In the genomic region with DNA sequence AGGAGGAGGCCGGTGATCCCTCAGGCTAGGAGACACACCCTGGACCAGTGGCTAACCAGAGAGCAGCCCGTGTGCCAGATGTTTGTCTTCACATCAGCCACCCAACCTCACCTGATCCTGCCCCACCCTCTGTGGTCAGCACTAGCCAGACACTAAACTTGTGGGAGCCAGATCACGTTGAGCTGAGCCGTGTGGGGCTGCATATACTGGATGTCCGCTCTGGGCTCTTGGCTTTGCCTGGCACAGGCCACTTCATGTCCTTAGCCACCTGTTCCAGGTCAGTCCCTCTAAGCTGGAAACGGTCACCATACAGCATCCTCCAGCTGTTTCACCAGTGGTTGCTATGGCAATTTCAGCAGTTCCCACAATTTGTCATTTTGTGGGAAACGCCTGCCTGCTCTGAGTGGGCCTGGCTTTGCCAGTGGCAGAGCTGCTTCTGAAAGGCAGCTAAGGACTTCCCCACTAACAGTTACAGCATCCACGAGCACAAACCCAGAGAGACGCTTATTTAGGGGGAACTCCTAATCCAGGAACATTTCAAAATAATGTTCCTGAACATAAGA, we compare ENCODE assay signal across 21 mouse cellular contexts. TPM values are rescaled to one million over a fixed set of nuclear protein-coding genes. Genes with fewer than 3 reads are reported as not detected.
DNase-seq lines count a peak whose midpoint lies in the region; ATAC-seq and TF ChIP-seq lines count a peak whose summit lies in the region.
"Had no signal": no experiment of that assay in that cellular context is flagged by ENCODE, and none has a peak within 500 bp of the region (broad histone marks: within the 10 kb centered on the region; RNA-seq: fewer than 3 reads in every experiment).

No protein-coding gene starts in this region.

- H3K4me2 ChIP-seq in forebrain, postnatal 0 days (ENCODE audit: low read depth), result no peak overlapping the region
- no peak overlapping the region for H3K4me2 ChIP-seq in forebrain, embryonic 15.5 days (replicated peaks)
- no peak overlapping the region for H3K4me2 ChIP-seq in limb, embryonic 11.5 days (ENCODE audit: low read depth, severe bottlenecking)
- no peak overlapping the region for H3K4me2 ChIP-seq in stomach, embryonic 14.5 days (replicated peaks; ENCODE audit: low read depth, low read length)
- H3K4me2 ChIP-seq: forebrain, embryonic 13.5 days; heart, embryonic 11.5 days; liver, embryonic 12.5 days; lung, embryonic 15.5 days; neural tube, embryonic 13.5 days had no signal

- no peaks in the 10 kb centered on the region for H3K4me1 ChIP-seq in forebrain, postnatal 0 days (ENCODE audit: insufficient read depth)
- H3K4me1 ChIP-seq in forebrain, embryonic 15.5 days, result no peaks in the 10 kb centered on the region
- 0 out of 2 replicates have a peak, but pooled peaks cover 2% of the 10 kb centered on the region for H3K4me1 ChIP-seq in limb, embryonic 11.5 days (ENCODE audit: control insufficient read depth, insufficient read depth, low read length)
- peaks cover 10% of the 10 kb centered on the region for H3K4me1 ChIP-seq in limb, embryonic 10.5 days
- H3K4me1 ChIP-seq in stomach, embryonic 14.5 days (ENCODE audit: control insufficient read depth, insufficient read depth, low read length), result no peaks in the 10 kb centered on the region
- H3K4me1 ChIP-seq: forebrain, embryonic 13.5 days; liver, embryonic 12.5 days; lung, embryonic 15.5 days; neural tube, embryonic 13.5 days had no signal

- 71% methylated on average over 9 of the region's 9 CpGs for WGBS in forebrain, postnatal 0 days
- WGBS in forebrain, embryonic 15.5 days, result 71% methylated on average over 9 of the region's 9 CpGs
- WGBS in limb, embryonic 11.5 days, result 55% methylated on average over 9 of the region's 9 CpGs
- 69% methylated on average over 9 of the region's 9 CpGs for WGBS in limb, embryonic 10.5 days
- 37% methylated on average over 9 of the region's 9 CpGs for WGBS in stomach, embryonic 14.5 days

- ATAC-seq in forebrain, postnatal 0 days, result peak; percentile 64
- ATAC-seq in forebrain, embryonic 15.5 days (replicated peaks), result no peak
- ATAC-seq in limb, embryonic 11.5 days (ENCODE audit: insufficient number of reproducible peaks, low FRiP score, low TSS enrichment, low read depth), result no peak; the same call in 1 of the 2 replicates
- ATAC-seq in stomach, embryonic 14.5 days (ENCODE audit: insufficient number of reproducible peaks, insufficient read depth, low FRiP score, low read depth), result peak; percentile 24; the same call in 1 of the 2 replicates
- no peak for ATAC-seq in cerebellum, adult (ENCODE audit: insufficient number of reproducible peaks, low FRiP score, low TSS enrichment)
- ATAC-seq: forebrain, embryonic 13.5 days; inflammation-experienced regulatory T-cells, adult 6 months; liver, embryonic 12.5 days had no signal

- no peak overlapping the region for H3K4me3 ChIP-seq in forebrain, postnatal 0 days (ENCODE audit: low read depth, low read length)
- no peak overlapping the region for H3K4me3 ChIP-seq in forebrain, embryonic 15.5 days
- H3K4me3 ChIP-seq in limb, embryonic 11.5 days (ENCODE audit: low read depth, low read length), result no peak overlapping the region
- no peak overlapping the region for H3K4me3 ChIP-seq in limb, embryonic 10.5 days
- no peak overlapping the region for H3K4me3 ChIP-seq in stomach, embryonic 14.5 days (ENCODE audit: low read depth, low read length)
- H3K4me3 ChIP-seq: forebrain, embryonic 13.5 days; liver, embryonic 12.5 days; lung, embryonic 15.5 days; neural tube, embryonic 13.5 days had no signal

- no peak overlapping the region for H3K9ac ChIP-seq in forebrain, postnatal 0 days
- no peak overlapping the region for H3K9ac ChIP-seq in forebrain, embryonic 15.5 days (replicated peaks)
- no peak overlapping the region for H3K9ac ChIP-seq in limb, embryonic 11.5 days (ENCODE audit: low read length)
- H3K9ac ChIP-seq in stomach, embryonic 14.5 days (replicated peaks; ENCODE audit: low read depth, low read length), result no peak overlapping the region
- H3K9ac ChIP-seq: forebrain, embryonic 13.5 days; liver, embryonic 12.5 days; lung, embryonic 15.5 days; neural tube, embryonic 13.5 days had no signal

- no peaks in the 10 kb centered on the region for H3K36me3 ChIP-seq in forebrain, postnatal 0 days (ENCODE audit: insufficient read depth)
- no peaks in the 10 kb centered on the region for H3K36me3 ChIP-seq in forebrain, embryonic 15.5 days
- no peaks in the 10 kb centered on the region for H3K36me3 ChIP-seq in limb, embryonic 11.5 days (ENCODE audit: control insufficient read depth, insufficient read depth, low read length)
- H3K36me3 ChIP-seq in limb, embryonic 10.5 days, result no peaks in the 10 kb centered on the region
- H3K36me3 ChIP-seq in stomach, embryonic 14.5 days (ENCODE audit: control insufficient read depth, insufficient read depth, low read length), result no peaks in the 10 kb centered on the region
- H3K36me3 ChIP-seq: liver, embryonic 12.5 days; lung, embryonic 15.5 days; neural tube, embryonic 13.5 days had no signal

- DNase-seq in forebrain, postnatal 0 days, result peak; percentile 15
- DNase-seq in limb, embryonic 11.5 days (ENCODE audit: low spot score), result peak; percentile 29
- DNase-seq in limb, embryonic 10.5 days (ENCODE audit: low spot score), result no peak
- DNase-seq in brain, adult 2 months (ENCODE audit: low read depth, low spot score), result peak; percentile 9
- DNase-seq: adrenal gland, postnatal 10 days; cerebellum, adult 9-11 months; heart, postnatal 14 days; kidney, postnatal 14 days; right cerebral cortex, postnatal 25 days; thymus, postnatal 25 days had no signal

- H3K9me3 ChIP-seq in forebrain, postnatal 0 days (ENCODE audit: low read length), result no peaks in the 10 kb centered on the region
- no peaks in the 10 kb centered on the region for H3K9me3 ChIP-seq in forebrain, embryonic 15.5 days
- no peaks in the 10 kb centered on the region for H3K9me3 ChIP-seq in limb, embryonic 11.5 days (ENCODE audit: control insufficient read depth, low read length)
- H3K9me3 ChIP-seq in limb, embryonic 10.5 days (replicated peaks), result no peaks in the 10 kb centered on the region
- H3K9me3 ChIP-seq in stomach, embryonic 14.5 days (ENCODE audit: control insufficient read depth, low read depth, low read length), result no peaks in the 10 kb centered on the region
- H3K9me3 ChIP-seq: forebrain, embryonic 13.5 days; liver, embryonic 12.5 days; lung, embryonic 15.5 days; neural tube, embryonic 13.5 days had no signal

- TF ChIP-seq CTCF in forebrain, postnatal 0 days (IDR thresholded peaks at IDR 0.05; ENCODE audit: low read depth), result no peak

- H3K27ac ChIP-seq in forebrain, postnatal 0 days (ENCODE audit: low read depth, low read length), result no peak overlapping the region
- H3K27ac ChIP-seq in forebrain, embryonic 15.5 days (replicated peaks), result no peak overlapping the region
- no peak overlapping the region for H3K27ac ChIP-seq in limb, embryonic 11.5 days (replicated peaks; ENCODE audit: low read depth, low read length)
- H3K27ac ChIP-seq in limb, embryonic 10.5 days, result no peak overlapping the region
- H3K27ac ChIP-seq in stomach, embryonic 14.5 days (ENCODE audit: low read length), result no peak overlapping the region
- H3K27ac ChIP-seq: forebrain, embryonic 13.5 days; liver, embryonic 12.5 days; lung, embryonic 15.5 days; neural tube, embryonic 13.5 days had no signal

- no peaks in the 10 kb centered on the region for H3K27me3 ChIP-seq in forebrain, postnatal 0 days (ENCODE audit: insufficient read depth, low read length)
- no peaks in the 10 kb centered on the region for H3K27me3 ChIP-seq in forebrain, embryonic 15.5 days
- H3K27me3 ChIP-seq in limb, embryonic 11.5 days (ENCODE audit: control insufficient read depth, insufficient read depth, low read length), result no peaks in the 10 kb centered on the region
- H3K27me3 ChIP-seq in limb, embryonic 10.5 days (ENCODE audit: low read depth, poor library complexity, severe bottlenecking), result no peaks in the 10 kb centered on the region
- no peaks in the 10 kb centered on the region for H3K27me3 ChIP-seq in stomach, embryonic 14.5 days (ENCODE audit: control insufficient read depth, insufficient read depth, low read length)
- H3K27me3 ChIP-seq: forebrain, embryonic 13.5 days; liver, embryonic 12.5 days; lung, embryonic 15.5 days; neural tube, embryonic 13.5 days had no signal

RNA-seq across cellular contexts. Expression of a gene that starts 28.7 kb away (rescaled TPM):
- total RNA-seq in forebrain, postnatal 0 days (2014; rRNA removed), result 1.0 and 1.6 TPM in 2 replicates
- 0.83 and 0.93 TPM in 2 replicates for polyA plus RNA-seq in forebrain, postnatal 0 days (2015; fragmentation: Nextera tagmentation; extraction: Ambion mirVana)
- polyA plus RNA-seq in forebrain, embryonic 15.5 days (2015; fragmentation: Nextera tagmentation; extraction: Ambion mirVana), result 0.99 and 1.2 TPM in 2 replicates
- polyA plus RNA-seq in limb, embryonic 11.5 days (2014; fragmentation: Nextera tagmentation; extraction: Ambion mirVana), result 3.8 and 4.0 TPM in 2 replicates
- 4.9 and 5.3 TPM in 2 replicates for polyA plus RNA-seq in limb, embryonic 10.5 days (2016; fragmentation: Nextera tagmentation; extraction: Ambion mirVana)
- 24.7 and 25.3 TPM in 2 replicates for polyA plus RNA-seq in stomach, embryonic 14.5 days (2014; fragmentation: Nextera tagmentation; extraction: Ambion mirVana)
- total RNA-seq: gastrocnemius, postnatal 4 days; monocyte, adult 5-6 weeks had no signal

Comparison
In these comparisons a context has a peak if more than half of its experiments do, and no peak if none do; other contexts are left out.
1. ATAC-seq: peak in forebrain, postnatal 0 days (single experiment) and stomach, embryonic 14.5 days (single experiment); none in forebrain, embryonic 15.5 days (single experiment), limb, embryonic 11.5 days (single experiment) and cerebellum, adult (single experiment).